Mouse (Mus musculus): ENCODE results near the gene Rftn1. TPM values are rescaled to one million over a fixed set of nuclear protein-coding genes. Genes with fewer than 3 reads are reported as not detected.
A peak's percentile ranks its signal among the peaks of the same experiment; 100 is the strongest.

The Rftn1 gene
- total RNA-seq (2014; rRNA removed) (3.1 and 3.9 TPM in 2 replicates), polyA plus RNA-seq (2012; rRNA removed) (1.6 and 2.6 TPM in 2 replicates)

- Histone ChIP-seq H3K27me3 (ENCODE audit: control insufficient read depth, insufficient read depth, low read length) (peaks cover 3% of the 10 kb centered on the region; the same call in 1 of the 2 replicates), H3K36me3 (ENCODE audit: control insufficient read depth, insufficient read depth, low read length) (no peaks in the 10 kb centered on the region), H3K9ac (ENCODE audit: low read depth, low read length) (peak within 1 kb of the TSS; percentile 95), H3K4me1 (ENCODE audit: control insufficient read depth, insufficient read depth, low read length) (no peaks in the 10 kb centered on the region), H3K27ac (replicated peaks; ENCODE audit: insufficient read depth, low read depth, low read length) (peak within 1 kb of the TSS; percentile 48), H3K79me2 (ENCODE audit: control insufficient read depth, insufficient read depth, low read length) (0 out of 2 replicates have a peak, but pooled peaks cover 4% of the 10 kb centered on the region), H3K4me3 (ENCODE audit: insufficient read depth, low read depth, low read length) (peak within 1 kb of the TSS; percentile 87)
- DNase-seq (ENCODE audit: extremely low read depth, low read depth, low spot score): no peak
- TF ChIP-seq POLR2A (IDR thresholded peaks at IDR 0.05; ENCODE audit: extremely low read depth, insufficient read depth, low read length): no peak
- no peak for TF ChIP-seq CTCF (IDR thresholded peaks at IDR 0.05; ENCODE audit: low read depth, low read length)
- 2% methylated on average over 79 of the region's 79 CpGs for WGBS
These were observed at the start of gene Rftn1 for GRCm38 (mm10) chr17:50190131-50191015. Gene Rftn1, minus strand, starts transcription at chr17:50190674.

GRCm38 (mm10) chr17:50237818-50238610 is 47.5 kb upstream of the Rftn1 start:
- WGBS: 51% methylated on average over 11 of the region's 11 CpGs
- H3K36me3 ChIP-seq (ENCODE audit: control insufficient read depth, insufficient read depth, low read length): no peaks in the 10 kb centered on the region

GRCm38 (mm10) chr17:50237436-50237709 is 46.9 kb upstream of the Rftn1 start:
- H3K27ac ChIP-seq (replicated peaks; ENCODE audit: insufficient read depth, low read depth, low read length): no peak overlapping the region
- no peaks in the 10 kb centered on the region for H3K36me3 ChIP-seq (ENCODE audit: control insufficient read depth, insufficient read depth, low read length)
- H3K4me1 ChIP-seq (ENCODE audit: control insufficient read depth, insufficient read depth, low read length): no peaks in the 10 kb centered on the region
- TF ChIP-seq CTCF (IDR thresholded peaks at IDR 0.05; ENCODE audit: low read depth, low read length) (peak; percentile 92), POLR2A (IDR thresholded peaks at IDR 0.05; ENCODE audit: extremely low read depth, insufficient read depth, low read length) (no peak)
- H3K79me2 ChIP-seq (ENCODE audit: control insufficient read depth, insufficient read depth, low read length): no peaks in the 10 kb centered on the region
- H3K27me3 ChIP-seq (ENCODE audit: control insufficient read depth, insufficient read depth, low read length): no peaks in the 10 kb centered on the region
- 5% methylated on average over 8 of the region's 8 CpGs for WGBS
- no peak overlapping the region for H3K9ac ChIP-seq (ENCODE audit: low read depth, low read length)
- peak; percentile 4 for DNase-seq (ENCODE audit: extremely low read depth, low read depth, low spot score)
- H3K4me3 ChIP-seq (ENCODE audit: insufficient read depth, low read depth, low read length): no peak overlapping the region

More at GRCm38 (mm10) chr17:50237818-50238610, 47.5 kb upstream of the Rftn1 start:
- TF ChIP-seq CTCF (IDR thresholded peaks at IDR 0.05; ENCODE audit: low read depth, low read length) (no peak), POLR2A (IDR thresholded peaks at IDR 0.05; ENCODE audit: extremely low read depth, insufficient read depth, low read length) (no peak)
- H3K9ac ChIP-seq (ENCODE audit: low read depth, low read length): no peak overlapping the region
- no peak for DNase-seq (ENCODE audit: extremely low read depth, low read depth, low spot score)
- no peak overlapping the region for H3K27ac ChIP-seq (replicated peaks; ENCODE audit: insufficient read depth, low read depth, low read length)
- H3K4me3 ChIP-seq (ENCODE audit: insufficient read depth, low read depth, low read length): no peak overlapping the region
- H3K4me1 ChIP-seq (ENCODE audit: control insufficient read depth, insufficient read depth, low read length): no peaks in the 10 kb centered on the region
- H3K27me3 ChIP-seq (ENCODE audit: control insufficient read depth, insufficient read depth, low read length): no peaks in the 10 kb centered on the region
- no peaks in the 10 kb centered on the region for H3K79me2 ChIP-seq (ENCODE audit: control insufficient read depth, insufficient read depth, low read length)

GRCm38 (mm10) chr17:50236702-50237435 is 46.4 kb upstream of the Rftn1 start:
- no peak overlapping the region for H3K9ac ChIP-seq (ENCODE audit: low read depth, low read length)
- H3K79me2 ChIP-seq (ENCODE audit: control insufficient read depth, insufficient read depth, low read length): no peaks in the 10 kb centered on the region
- WGBS: 55% methylated on average over 9 of the region's 9 CpGs
- no peak for DNase-seq (ENCODE audit: extremely low read depth, low read depth, low spot score)
- no peak overlapping the region for H3K4me3 ChIP-seq (ENCODE audit: insufficient read depth, low read depth, low read length)
- no peaks in the 10 kb centered on the region for H3K4me1 ChIP-seq (ENCODE audit: control insufficient read depth, insufficient read depth, low read length)
- H3K27me3 ChIP-seq (ENCODE audit: control insufficient read depth, insufficient read depth, low read length): no peaks in the 10 kb centered on the region
- TF ChIP-seq POLR2A (IDR thresholded peaks at IDR 0.05; ENCODE audit: extremely low read depth, insufficient read depth, low read length) (no peak), CTCF (IDR thresholded peaks at IDR 0.05; ENCODE audit: low read depth, low read length) (no peak)
- no peak overlapping the region for H3K27ac ChIP-seq (replicated peaks; ENCODE audit: insufficient read depth, low read depth, low read length)
- no peaks in the 10 kb centered on the region for H3K36me3 ChIP-seq (ENCODE audit: control insufficient read depth, insufficient read depth, low read length)

GRCm38 (mm10) chr17:50235943-50236701 is 45.6 kb upstream of the Rftn1 start:
- H3K79me2 ChIP-seq (ENCODE audit: control insufficient read depth, insufficient read depth, low read length): no peaks in the 10 kb centered on the region
- no peaks in the 10 kb centered on the region for H3K36me3 ChIP-seq (ENCODE audit: control insufficient read depth, insufficient read depth, low read length)
- no peaks in the 10 kb centered on the region for H3K27me3 ChIP-seq (ENCODE audit: control insufficient read depth, insufficient read depth, low read length)
- TF ChIP-seq POLR2A (IDR thresholded peaks at IDR 0.05; ENCODE audit: extremely low read depth, insufficient read depth, low read length): no peak
- TF ChIP-seq CTCF (IDR thresholded peaks at IDR 0.05; ENCODE audit: low read depth, low read length): no peak
- no peak overlapping the region for H3K9ac ChIP-seq (ENCODE audit: low read depth, low read length)
- no peak overlapping the region for H3K27ac ChIP-seq (replicated peaks; ENCODE audit: insufficient read depth, low read depth, low read length)
- WGBS: 69% methylated on average over 13 of the region's 13 CpGs
- no peak for DNase-seq (ENCODE audit: extremely low read depth, low read depth, low spot score)
- H3K4me3 ChIP-seq (ENCODE audit: insufficient read depth, low read depth, low read length): no peak overlapping the region
- H3K4me1 ChIP-seq (ENCODE audit: control insufficient read depth, insufficient read depth, low read length): no peaks in the 10 kb centered on the region
